Mouse (Mus musculus) small intestine, adult 2 months (tissue): ENCODE results near the gene Car5a. TPM values are rescaled to one million over a fixed set of nuclear protein-coding genes. Genes with fewer than 3 reads are reported as not detected.
A peak's percentile ranks its signal among the peaks of the same experiment; 100 is the strongest.

Experiments used
- H3K27ac ChIP-seq: fragments of 200-500 bp; 2 replicates; pipeline ENCODE4 v1.5.1; 2012; ENCODE audit warnings: low read depth, low read length, control low read depth, inconsistent platforms; ENCODE audit not compliant: insufficient read depth
- H3K27me3 ChIP-seq: fragments of 200-500 bp; 2 replicates; pipeline ENCODE4 v1.6.1; 2012; ENCODE audit warnings: mild to moderate bottlenecking, moderate library complexity, low read length, inconsistent platforms; ENCODE audit not compliant: control insufficient read depth, insufficient read depth
- H3K36me3 ChIP-seq: fragments of 200-500 bp; 2 replicates; pipeline ENCODE4 v1.6.1; 2012; ENCODE audit warnings: mild to moderate bottlenecking, low read length, control low read depth, inconsistent platforms; ENCODE audit not compliant: control insufficient read depth, insufficient read depth
- H3K4me1 ChIP-seq: fragments of 200-500 bp; 2 replicates; pipeline ENCODE4 v1.6.1; 2012; ENCODE audit warnings: low read length, inconsistent platforms, mixed read lengths; ENCODE audit not compliant: control insufficient read depth, insufficient read depth, insufficient read length
- H3K4me3 ChIP-seq: fragments of 200-500 bp; 2 replicates; pipeline ENCODE4 v1.5.1; 2012; ENCODE audit warnings: low read depth, mild to moderate bottlenecking, control low read depth, inconsistent platforms, low read length, moderate library complexity
- CTCF ChIP-seq: fragments of 200-500 bp; IDR thresholded peaks from 2 replicates; pipeline ENCODE4 v1.5.1; 2012; ENCODE audit warnings: low read depth, mild to moderate bottlenecking, control low read depth, inconsistent platforms, low read length, moderate library complexity, mixed read lengths; ENCODE audit not compliant: insufficient replicate concordance, insufficient read length; ENCODE audit errors: extremely low read depth
- POLR2A ChIP-seq: fragments of 200-500 bp; IDR thresholded peaks from 2 replicates; pipeline ENCODE4 v1.6.1; 2012; ENCODE audit warnings: low read depth, mild to moderate bottlenecking, control low read depth, inconsistent platforms, low read length, moderate library complexity
- WGBS: fragments of 180-500 bp; shearing (Covaris S2); methylation state at CpG from one replicate; pipeline ENCODE4 v1.1.7; 2018; 5-methylcytosine and 5-hydroxymethylcytosine counted together
- polyA plus RNA-seq: library from polyadenylated mRNA; depleted of rRNA; stranded (reverse); fragments of >200 nt; gene quantifications from 2 replicates; pipeline ENCODE4 v1.2.3, GENCODE M21; 2012

The Car5a gene
- polyA plus RNA-seq, 1 experiment: 0.11 TPM

- TF ChIP-seq POLR2A (no peak), CTCF (peak; percentile 89; the same call in 1 of the 2 replicates)
- WGBS: 26% methylated on average over 10 of the region's 10 CpGs
These were observed 19.1 kb downstream of the Car5a start for GRCm38 (mm10) chr8:121925624-121926023.

GRCm38 (mm10) chr8:121924681-121925080, 20.0 kb downstream of the Car5a start:
- H3K4me3 ChIP-seq: no peak overlapping the region
- TF ChIP-seq CTCF: no peak
- no peak for TF ChIP-seq POLR2A
- H3K36me3 ChIP-seq: no peaks in the 10 kb centered on the region
- H3K27me3 ChIP-seq: no peaks in the 10 kb centered on the region
- H3K27ac ChIP-seq: no peak overlapping the region
- WGBS: 36% methylated on average over 5 of the region's 5 CpGs
- peaks cover 5% of the 10 kb centered on the region; the same call in 1 of the 2 replicates for H3K4me1 ChIP-seq

More at GRCm38 (mm10) chr8:121925624-121926023, 19.1 kb downstream of the Car5a start:
- no peaks in the 10 kb centered on the region for H3K36me3 ChIP-seq
- H3K27ac ChIP-seq: no peak overlapping the region
- H3K27me3 ChIP-seq: no peaks in the 10 kb centered on the region
- H3K4me1 ChIP-seq: peaks cover 5% of the 10 kb centered on the region; the same call in 1 of the 2 replicates
- H3K4me3 ChIP-seq: no peak overlapping the region

- no peaks in the 10 kb centered on the region for H3K27me3 ChIP-seq
- H3K4me3 ChIP-seq: no peak overlapping the region
- no peak for TF ChIP-seq POLR2A
- TF ChIP-seq CTCF: no peak
- H3K27ac ChIP-seq: no peak overlapping the region
- 26% methylated on average over 8 of the region's 8 CpGs for WGBS
- peaks cover 5% of the 10 kb centered on the region; the same call in 1 of the 2 replicates for H3K4me1 ChIP-seq
- no peaks in the 10 kb centered on the region for H3K36me3 ChIP-seq
These were observed 22.6 kb downstream of the Car5a start for GRCm38 (mm10) chr8:121922101-121922500.

GRCm38 (mm10) chr8:121921582-121921981, 23.1 kb downstream of the Car5a start:
- H3K4me3 ChIP-seq: no peak overlapping the region
- no peak overlapping the region for H3K27ac ChIP-seq
- no peaks in the 10 kb centered on the region for H3K36me3 ChIP-seq
- peaks cover 5% of the 10 kb centered on the region; the same call in 1 of the 2 replicates for H3K4me1 ChIP-seq
- WGBS: 70% methylated on average over 8 of the region's 8 CpGs
- H3K27me3 ChIP-seq: no peaks in the 10 kb centered on the region
- TF ChIP-seq POLR2A (no peak), CTCF (no peak)

GRCm38 (mm10) chr8:121919731-121920130, 25.0 kb downstream of the Car5a start:
- TF ChIP-seq POLR2A: no peak
- H3K4me1 ChIP-seq: peaks cover 5% of the 10 kb centered on the region; the same call in 1 of the 2 replicates
- H3K27ac ChIP-seq: no peak overlapping the region
- H3K36me3 ChIP-seq: no peaks in the 10 kb centered on the region
- WGBS: 28% methylated on average over 3 of the region's 3 CpGs
- H3K4me3 ChIP-seq: no peak overlapping the region
- H3K27me3 ChIP-seq: no peaks in the 10 kb centered on the region

GRCm38 (mm10) chr8:121919158-121919557, 25.5 kb downstream of the Car5a start:
- H3K27ac ChIP-seq: no peak overlapping the region
- no peak overlapping the region for H3K4me3 ChIP-seq
- 45% methylated on average over 4 of the region's 4 CpGs for WGBS
- no peaks in the 10 kb centered on the region for H3K27me3 ChIP-seq
- H3K36me3 ChIP-seq: no peaks in the 10 kb centered on the region
- TF ChIP-seq CTCF (no peak), POLR2A (no peak)
- peaks cover 4% of the 10 kb centered on the region; the same call in 1 of the 2 replicates for H3K4me1 ChIP-seq

GRCm38 (mm10) chr8:121913378-121913777, 31.3 kb downstream of the Car5a start:
- 32% methylated on average over 8 of the region's 8 CpGs for WGBS
- no peaks in the 10 kb centered on the region for H3K4me1 ChIP-seq
- no peak overlapping the region for H3K27ac ChIP-seq
- no peaks in the 10 kb centered on the region for H3K27me3 ChIP-seq
- H3K36me3 ChIP-seq: no peaks in the 10 kb centered on the region
- TF ChIP-seq POLR2A: no peak
- no peak for TF ChIP-seq CTCF
- no peak overlapping the region for H3K4me3 ChIP-seq
